Mouse (Mus musculus) lung, postnatal 25 days (tissue): Measurements from ENCODE around the gene Git1.

ENCODE experiments used
- DNase-seq: peaks from one replicate; pipeline ENCODE4 v3.0.0; 2022; ENCODE audit warnings: low spot score

Git1 gene

GRCm38 (mm10) chr11:77493512-77494343 lies at the start of gene Git1:
Gene Git1 (plus strand): TSS chr11:77493562.
- DNase-seq, result no peak

GRCm38 (mm10) chr11:77444939-77445338 lies 48.4 kb upstream of the Git1 start:
- peak; percentile 89 for DNase-seq

DNA sequence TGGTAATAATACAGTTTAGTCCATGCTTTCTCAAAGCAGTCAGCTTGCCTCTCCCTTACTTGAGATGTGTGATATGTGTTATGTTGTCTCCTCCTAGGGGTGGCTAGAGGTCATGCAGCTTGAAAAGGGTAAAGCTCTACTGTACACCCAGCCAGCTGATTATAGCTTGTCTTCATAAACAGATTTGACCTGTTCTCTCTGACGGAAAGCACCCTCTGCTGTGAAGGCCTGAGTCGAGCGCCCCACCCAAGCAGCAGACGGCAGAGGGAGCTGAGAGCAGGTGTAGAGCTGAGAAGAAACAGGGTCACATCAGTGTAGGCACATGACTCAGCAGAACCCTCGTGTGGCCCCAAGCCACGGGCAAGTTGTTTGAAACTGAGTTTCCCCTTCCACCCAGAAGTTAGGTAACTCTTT lies 46.7 kb upstream of the Git1 start:
- DNase-seq, result peak; percentile 87

GRCm38 (mm10) chr11:77449224-77449623 lies 44.1 kb upstream of the Git1 start:
- DNase-seq, result no peak

DNA sequence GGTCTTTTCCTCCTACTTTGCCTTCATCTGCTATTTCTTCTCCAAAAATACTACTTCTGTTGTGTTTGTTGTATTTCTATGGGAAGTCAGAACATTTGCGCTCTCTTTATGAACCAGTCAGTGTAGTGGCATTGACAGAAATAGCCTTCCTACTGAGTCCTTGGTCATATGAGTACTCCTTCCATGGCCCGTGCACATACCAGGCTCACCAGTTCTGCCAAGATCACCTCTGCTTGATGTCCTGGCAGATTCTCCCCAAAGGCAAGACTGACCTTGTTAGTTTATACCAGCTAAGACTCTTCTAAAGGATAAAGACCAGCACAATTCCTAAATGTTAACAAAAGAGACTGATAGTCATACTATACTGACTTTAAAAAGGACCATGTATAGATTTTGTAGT lies 41.7 kb upstream of the Git1 start:
- DNase-seq, result no peak

- no peak for DNase-seq
Measured at GRCm38 (mm10) chr11:77453388-77453787, 40.0 kb upstream of the Git1 start.

DNA sequence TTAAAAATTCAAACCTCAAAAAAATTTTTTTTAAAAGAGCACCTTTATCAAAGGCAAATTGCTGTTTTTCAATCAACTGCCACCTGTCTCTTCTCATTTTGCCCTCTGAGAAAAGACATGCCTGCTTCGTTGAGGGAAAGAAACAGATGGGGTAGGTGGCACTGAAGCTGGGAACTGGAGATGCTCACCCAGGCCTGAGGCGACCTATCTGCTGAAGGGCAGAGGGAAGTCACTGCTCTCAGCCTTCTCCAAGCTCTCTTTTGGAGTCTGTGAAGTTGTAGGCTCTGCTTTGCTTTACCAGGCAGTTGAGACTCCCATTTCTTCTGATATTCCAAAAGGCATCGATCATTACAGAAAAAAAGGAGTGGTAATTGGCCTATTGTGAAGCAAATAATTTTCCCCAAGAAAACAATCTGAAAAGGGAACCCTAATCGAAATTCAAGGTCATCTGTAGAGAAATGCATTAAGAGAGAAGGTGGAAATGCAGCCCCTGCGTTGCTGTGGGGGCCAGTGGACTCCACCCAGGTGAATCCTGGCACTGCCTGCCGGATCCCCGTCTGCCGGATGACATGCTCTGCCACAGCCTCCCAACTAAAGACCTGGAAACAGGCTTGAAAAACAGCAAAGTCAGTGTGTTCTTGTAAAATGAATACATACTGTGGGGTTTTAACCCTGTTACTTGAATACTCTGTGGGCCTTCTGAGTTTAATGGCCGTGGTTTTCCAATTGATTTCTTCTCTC lies 37.4 kb upstream of the Git1 start:
- no peak for DNase-seq

- no peak for DNase-seq
Measured at GRCm38 (mm10) chr11:77456866-77457265, 36.5 kb upstream of the Git1 start.

- no peak for DNase-seq
Measured at GRCm38 (mm10) chr11:77461856-77462255, 31.5 kb upstream of the Git1 start.

DNA sequence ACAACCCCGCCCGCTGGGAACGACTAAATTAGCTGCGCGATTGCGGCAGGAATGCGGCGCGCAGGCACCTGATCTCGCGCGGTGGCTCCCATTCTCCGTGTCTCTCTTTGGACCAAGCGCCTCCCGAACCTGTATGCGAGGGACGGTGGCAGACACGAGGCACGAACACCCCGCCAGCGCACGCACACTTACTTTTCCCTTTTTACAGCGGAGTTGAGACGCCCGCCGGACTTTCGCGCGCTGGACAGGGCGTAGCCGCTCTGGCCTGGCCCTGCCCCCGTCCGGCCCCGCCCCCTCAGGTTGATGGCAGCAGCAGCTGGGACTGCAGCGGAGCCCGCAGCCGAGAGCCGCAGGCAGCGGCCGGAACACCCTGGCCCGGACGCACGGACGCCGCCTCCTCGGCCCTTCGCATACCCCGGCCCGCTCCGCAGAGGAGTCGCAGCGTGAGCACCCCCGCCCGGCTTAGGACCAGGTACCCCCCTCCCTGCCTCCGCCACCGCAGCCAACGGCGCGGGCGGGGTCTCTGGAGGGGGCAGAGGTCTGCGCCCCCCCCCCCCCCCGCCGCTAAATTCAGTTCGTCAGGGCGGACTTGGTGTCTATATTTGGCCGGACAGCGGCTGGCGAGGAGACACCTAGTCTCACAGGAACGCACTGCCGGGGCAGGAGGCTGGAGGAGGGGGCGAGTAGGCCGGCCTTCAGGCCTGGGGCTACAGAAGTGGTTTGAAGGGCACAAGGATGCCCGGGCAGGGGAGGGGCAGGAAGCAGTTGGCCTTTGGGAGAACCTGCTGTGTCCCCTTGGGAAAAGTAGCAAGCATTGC lies 30.9 kb upstream of the Git1 start, which contains the start of gene Coro6:
Coro6 (plus strand) TSS at position 129 of the 818 bp plus-strand sequence.
- DNase-seq, result peak; percentile 76

GRCm38 (mm10) chr11:77463101-77463445 lies 30.3 kb upstream of the Git1 start:
- DNase-seq, result no peak

GRCm38 (mm10) chr11:77463786-77464185 lies 29.6 kb upstream of the Git1 start:
- no peak for DNase-seq

DNA sequence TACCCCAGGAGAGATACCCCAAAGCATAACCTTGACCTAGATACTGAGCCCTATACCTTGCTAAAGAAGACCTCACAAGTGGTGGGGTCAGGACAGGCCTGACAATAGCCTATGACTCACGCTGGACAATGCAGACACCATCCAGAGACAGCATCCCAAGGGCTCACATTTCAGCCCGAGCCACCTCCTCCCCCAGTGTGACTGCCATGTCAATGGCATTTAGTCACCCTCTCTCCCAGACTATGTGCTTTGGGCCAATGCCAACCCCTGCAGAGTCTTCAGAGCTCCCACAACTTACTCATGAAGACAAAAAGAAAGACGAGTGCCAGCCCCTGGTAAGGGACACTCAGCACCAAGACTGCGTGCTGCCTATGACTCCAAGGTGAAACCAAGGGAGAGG lies 28.7 kb upstream of the Git1 start:
- DNase-seq, result no peak

GRCm38 (mm10) chr11:77465111-77465510 lies 28.3 kb upstream of the Git1 start:
- DNase-seq, result no peak

DNA sequence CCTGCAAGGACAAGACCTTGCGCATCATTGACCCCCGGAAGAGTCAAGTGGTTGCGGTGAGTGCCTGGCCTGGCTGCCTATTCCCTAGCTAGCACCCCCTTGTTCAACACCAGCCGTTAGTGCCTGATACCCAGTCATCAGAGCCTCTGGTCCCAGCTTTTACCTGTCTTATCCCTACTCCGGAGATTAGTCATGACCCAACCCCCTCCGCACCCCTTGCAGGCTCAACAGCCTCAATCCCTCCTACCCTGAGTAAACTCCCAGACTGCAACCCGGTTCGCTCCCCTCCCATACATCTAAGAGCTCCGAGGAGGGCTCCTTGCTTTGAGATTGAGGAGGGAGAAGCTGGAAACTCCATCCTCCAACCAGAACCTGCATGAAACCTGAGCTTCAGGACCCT lies 26.8 kb upstream of the Git1 start:
- no peak for DNase-seq

DNA sequence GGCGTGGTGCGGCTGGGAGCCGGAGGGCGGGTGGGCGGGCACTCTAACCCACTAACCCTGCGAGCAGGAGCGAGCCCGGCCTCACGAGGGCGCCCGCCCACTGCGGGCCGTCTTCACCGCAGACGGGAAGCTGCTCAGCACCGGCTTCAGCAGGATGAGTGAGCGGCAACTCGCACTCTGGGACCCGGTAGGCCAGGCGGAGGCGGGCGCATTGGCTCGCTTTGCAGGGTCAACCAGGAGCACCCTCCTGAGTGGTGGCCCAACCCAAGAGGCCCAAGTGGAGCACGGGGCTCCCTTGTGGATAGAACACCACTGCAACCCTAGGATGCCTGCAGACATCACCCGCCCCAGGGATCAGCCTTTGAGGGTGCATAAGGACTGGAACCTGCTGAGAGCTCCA lies 26.2 kb upstream of the Git1 start:
- DNase-seq, result peak; percentile 83

DNA sequence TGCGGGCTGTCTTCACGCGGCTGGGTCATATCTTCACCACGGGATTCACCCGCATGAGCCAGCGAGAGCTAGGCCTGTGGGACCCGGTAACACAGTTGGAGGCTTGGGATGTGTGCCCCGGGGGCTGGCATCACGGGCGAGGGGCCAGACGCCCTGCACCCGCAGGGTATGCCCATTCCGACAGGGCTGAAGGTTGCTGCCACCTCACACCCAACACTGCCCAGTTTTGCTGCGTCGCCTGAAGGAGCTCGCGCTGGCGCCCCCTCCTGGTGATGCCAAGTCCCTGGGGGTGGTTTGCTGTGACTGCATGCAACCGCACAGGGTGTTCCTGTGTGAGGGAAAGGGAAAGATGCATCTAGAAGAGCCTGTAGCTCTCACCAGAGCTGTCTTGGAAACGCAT lies 25.6 kb upstream of the Git1 start:
- DNase-seq, result peak; percentile 84

DNA sequence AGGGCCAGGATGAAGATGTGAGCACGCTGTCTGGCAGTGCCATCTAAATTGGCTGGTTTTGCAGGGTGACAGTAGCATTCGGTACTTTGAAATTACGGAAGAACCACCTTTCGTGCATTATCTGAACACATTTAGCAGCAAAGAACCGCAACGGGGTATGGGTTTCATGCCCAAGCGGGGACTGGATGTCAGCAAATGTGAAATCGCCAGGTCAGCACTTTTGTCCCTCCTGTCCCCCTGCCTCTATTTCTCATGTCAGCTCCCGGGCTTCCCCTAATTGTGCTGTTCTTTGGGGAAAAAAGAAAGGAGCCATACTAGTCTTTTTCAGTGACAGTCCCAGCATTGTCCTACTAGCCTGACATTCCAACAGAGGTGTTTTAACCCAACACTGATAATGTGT lies 25.0 kb upstream of the Git1 start:
- no peak for DNase-seq

DNA sequence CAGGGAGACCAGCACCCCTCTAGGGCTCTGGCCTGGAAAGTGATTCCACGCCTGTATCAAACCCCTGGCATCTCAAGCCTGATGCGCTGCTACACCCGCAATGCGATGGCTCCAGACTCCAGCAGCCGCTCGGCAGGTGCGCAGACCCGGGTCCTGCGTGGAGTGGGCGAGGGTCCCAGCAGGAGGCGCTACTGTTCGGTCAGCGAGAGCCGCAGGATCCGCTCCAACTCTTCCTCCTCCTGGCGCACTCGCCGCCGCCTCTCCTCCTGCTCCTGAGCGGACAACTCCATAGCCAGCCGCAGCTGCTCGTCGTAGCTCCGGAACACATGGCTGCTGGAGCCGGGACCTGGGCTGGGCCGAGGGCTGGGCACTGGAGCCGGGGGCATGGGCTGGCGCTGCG lies 22.0 kb upstream of the Git1 start:
- DNase-seq, result no peak

DNA sequence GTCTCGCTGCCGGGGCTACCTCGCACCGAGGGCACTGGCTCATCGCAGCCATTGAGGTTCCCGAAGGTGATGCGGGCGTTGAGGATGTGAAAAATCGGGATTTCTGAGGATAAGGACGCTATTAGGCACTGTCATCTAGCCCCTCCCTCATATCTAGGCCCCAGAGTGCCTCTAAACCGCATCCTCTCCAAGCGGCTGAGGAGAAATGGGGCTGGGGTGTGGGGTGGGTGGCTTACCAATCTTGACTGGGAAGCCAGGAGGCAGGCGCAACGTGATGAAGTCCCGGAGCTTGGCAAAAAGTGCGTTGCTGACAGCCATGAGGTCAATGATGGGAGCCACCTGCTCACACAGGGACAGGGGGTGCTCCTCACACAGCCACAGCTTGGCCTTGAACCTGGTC lies 20.6 kb upstream of the Git1 start:
- no peak for DNase-seq

DNA sequence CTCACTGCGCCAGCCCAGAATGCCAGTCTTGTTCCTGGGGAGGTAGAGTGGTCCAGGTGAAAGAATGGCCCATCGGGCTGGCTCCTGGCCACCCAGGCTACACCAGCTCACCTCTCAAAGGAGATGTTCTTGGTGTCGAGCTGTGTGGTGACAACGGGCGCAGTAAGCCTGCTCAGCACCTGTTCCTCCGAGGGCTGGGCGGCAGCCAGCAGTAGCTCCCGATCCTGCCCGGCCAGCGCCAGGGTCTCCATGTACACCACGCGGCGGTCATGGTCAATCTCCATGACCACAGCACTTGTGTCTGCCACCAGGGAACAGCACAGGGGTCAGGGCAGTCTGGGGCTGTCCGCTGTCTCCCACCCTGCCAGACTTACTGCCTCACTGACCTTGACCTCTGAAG lies 17.1 kb upstream of the Git1 start:
- DNase-seq, result no peak

GRCm38 (mm10) chr11:77476895-77477294 lies 16.5 kb upstream of the Git1 start:
- DNase-seq, result no peak

DNA sequence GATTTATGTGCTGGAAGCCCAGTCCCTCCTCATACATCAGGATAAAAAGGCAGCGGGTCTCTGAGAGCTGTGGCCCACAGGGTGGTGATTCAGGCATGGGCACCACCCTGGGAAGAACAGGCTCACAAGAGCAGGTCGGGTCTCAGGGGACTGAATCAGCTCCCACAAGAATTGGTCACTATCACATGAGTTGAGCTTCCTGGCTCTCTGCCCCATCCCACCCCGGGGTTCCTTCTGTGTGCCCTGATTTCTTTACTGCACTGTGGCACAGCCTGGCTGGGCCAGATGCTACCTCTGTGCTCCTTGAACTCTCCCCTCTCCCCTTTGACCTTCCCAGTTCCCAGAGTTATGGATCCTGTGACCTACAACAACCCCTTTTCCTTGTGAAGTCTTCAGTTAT lies 10.3 kb upstream of the Git1 start:
- DNase-seq, result no peak
